Mouse (Mus musculus) monocyte, adult 2 months (primary cell): ENCODE measurements at regions not wholly inside any gene's neighbourhood (a gene's known extent, or its start where the extent isn't known, plus 50 kb on each side); places are given as distances from the start of the nearest gene placed in this dataset.

ENCODE experiments used
- DNase-seq, 2 experiments: peaks; one replicate each; pipeline ENCODE4 v3.0.0; 2022; ENCODE audit warnings: low spot score in 2 of 2, low read depth in 1 of 2

GRCm38 (mm10) chr6:58752496-58752895 is 78.8 kb upstream of the Herc3 start:
- no peak for DNase-seq

GRCm38 (mm10) chr6:58756309-58757015 is 74.8 kb upstream of the Herc3 start:
- DNase-seq, result no peak

- no peak for DNase-seq
Observed at GRCm38 (mm10) chr6:58757339-58757738, 73.9 kb upstream of the Herc3 start.

GRCm38 (mm10) chr6:58770654-58771218 is 60.5 kb upstream of the Herc3 start:
- DNase-seq, result peak in 1 of 2 experiments; percentile 5

GRCm38 (mm10) chr6:58772014-58772413 is 59.3 kb upstream of the Herc3 start:
- DNase-seq, result no peak
